Mouse (Mus musculus): ENCODE measurements around the gene Allc.

DNA sequence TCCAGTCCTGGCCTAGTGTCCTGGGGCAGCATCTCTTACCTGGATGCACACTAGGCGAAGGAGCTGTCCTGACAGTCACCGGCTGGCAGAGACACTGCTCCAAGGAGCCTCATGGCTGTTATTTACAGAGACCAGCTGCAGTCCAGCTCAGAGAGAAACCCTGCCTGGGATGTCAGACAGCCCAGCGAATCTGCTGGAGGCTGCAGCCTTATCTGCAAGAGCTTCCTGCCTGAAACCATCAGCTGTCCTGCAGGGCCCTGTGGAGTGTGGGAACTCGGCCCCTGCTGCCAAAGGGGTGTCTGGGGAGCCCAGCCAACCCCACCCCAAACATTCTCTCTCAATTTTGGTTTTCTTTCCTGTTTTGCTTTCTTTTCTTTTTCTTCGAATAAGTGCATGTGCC, 40.9 kb upstream of the Allc start, which contains the start of gene Colec11:
- TF ChIP-seq MAFK (IDR thresholded peaks at IDR 0.05; ENCODE audit: insufficient read depth, low read depth, low read length), result no peak
- TF ChIP-seq ZC3H11A (IDR thresholded peaks at IDR 0.05; ENCODE audit: borderline replicate concordance, low read depth, low read length), result no peak
- no peak for TF ChIP-seq HCFC1 (IDR thresholded peaks at IDR 0.05; ENCODE audit: borderline replicate concordance, insufficient read depth, low read length)
